Mouse (Mus musculus) mature B cell (primary cell): Measurements from ENCODE around the gene Psmd4.
"Not testable (repeated sequence)": the region's sequence is repeated elsewhere in the genome, so short reads cannot be mapped to it uniquely, and the experiment has no call there.

Source experiments
- in situ Hi-C: fragments of 300-500 bp; cut with MboI; formaldehyde crosslinking; loops from 2 replicates; pipeline ENCODE4 v1.14.3; 2019

Psmd4 gene

GRCm38 (mm10) chr3:95024551-95024950 is 17.9 kb downstream of the Psmd4 start:
- in situ Hi-C loops, result no loop called here

- in situ Hi-C loops, result not testable (repeated sequence)
Measured at GRCm38 (mm10) chr3:95020956-95021355, 21.5 kb downstream of the Psmd4 start.

- in situ Hi-C loops, result no loop called here
Measured at GRCm38 (mm10) chr3:95018741-95019140, 23.7 kb downstream of the Psmd4 start.

- in situ Hi-C loops, result no loop called here
Measured at GRCm38 (mm10) chr3:95016532-95017056, 25.8 kb downstream of the Psmd4 start.

DNA sequence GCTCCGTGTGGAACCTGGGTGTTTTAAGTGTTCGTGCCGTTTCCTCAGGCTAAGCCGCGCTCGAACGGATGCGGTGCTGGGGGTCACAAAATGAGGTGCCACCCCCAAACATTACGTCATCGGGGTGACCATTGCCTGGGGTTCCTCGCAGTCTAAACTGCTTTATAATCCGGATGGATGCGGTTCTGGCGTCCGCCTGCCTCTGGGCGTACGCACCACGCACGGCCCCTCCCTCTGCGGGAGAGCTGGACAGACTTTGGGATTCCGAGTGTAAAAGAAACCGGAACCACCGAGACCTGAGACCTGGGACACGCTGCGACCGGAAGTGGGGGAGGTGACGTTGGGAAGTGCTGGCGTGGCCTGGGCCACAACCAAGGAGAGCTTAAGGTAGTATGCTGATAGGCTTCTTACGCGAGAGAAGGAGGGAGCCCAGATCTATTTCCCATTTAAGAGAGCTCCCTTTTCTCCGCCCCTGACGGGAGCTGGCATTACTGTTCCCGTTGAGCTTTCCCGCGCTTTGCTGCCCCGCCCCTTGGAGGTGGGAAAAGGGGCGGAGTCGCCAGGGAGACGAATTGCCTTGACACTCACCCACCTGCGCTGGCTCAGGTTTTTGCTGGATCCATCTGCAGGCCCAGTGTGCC is 26.4 kb downstream of the Psmd4 start:
- in situ Hi-C loops, result no loop called here

- in situ Hi-C loops, result no loop called here
Measured at GRCm38 (mm10) chr3:95015337-95015872, 27.0 kb downstream of the Psmd4 start, which contains the start of gene Zfp687. TSS of gene Zfp687 (minus strand) at chr3:95015448.

- in situ Hi-C loops, result no loop called here
Measured at GRCm38 (mm10) chr3:95014428-95015151, 27.8 kb downstream of the Psmd4 start.

- in situ Hi-C loops, result no loop called here
Measured at GRCm38 (mm10) chr3:95013699-95014427, 28.6 kb downstream of the Psmd4 start.

- in situ Hi-C loops, result no loop called here
Measured at GRCm38 (mm10) chr3:95012982-95013381, 29.4 kb downstream of the Psmd4 start.

DNA sequence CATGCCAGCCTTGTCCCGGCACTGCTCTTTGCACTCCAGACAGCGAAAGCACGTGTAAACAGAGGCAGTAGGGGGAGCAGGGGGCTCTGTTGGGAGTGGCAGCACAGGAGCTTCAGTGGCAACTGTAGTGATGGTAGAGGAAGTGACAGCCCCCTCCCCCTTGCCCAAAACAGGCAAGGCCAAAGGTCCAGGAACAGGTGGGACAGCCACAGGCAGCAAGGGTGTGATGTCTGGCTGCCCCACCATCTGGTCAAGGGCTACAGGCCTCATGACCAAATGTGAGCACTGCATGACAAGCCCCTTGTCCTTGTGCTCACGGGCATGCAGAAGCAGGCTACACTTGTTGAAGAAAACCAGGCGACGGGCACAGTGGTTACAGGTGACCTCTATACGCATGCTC is 32.0 kb downstream of the Psmd4 start:
- in situ Hi-C loops, result no loop called here

- in situ Hi-C loops, result no loop called here
Measured at GRCm38 (mm10) chr3:95007706-95008105, 34.7 kb downstream of the Psmd4 start.

- in situ Hi-C loops, result no loop called here
Measured at GRCm38 (mm10) chr3:95005651-95006050, 36.8 kb downstream of the Psmd4 start.

GRCm38 (mm10) chr3:95003273-95003672 is 39.1 kb downstream of the Psmd4 start:
- in situ Hi-C loops, result loop anchor here (5.0 kb wide), 1 partner anchor 46 kb away; no protein-coding TSS in a partner anchor

GRCm38 (mm10) chr3:95002569-95002968 is 39.8 kb downstream of the Psmd4 start:
- in situ Hi-C loops, result loop anchor here (5.0 kb wide), 1 partner anchor 45 kb away; no protein-coding TSS in a partner anchor

- in situ Hi-C loops, result no loop called here
Measured at GRCm38 (mm10) chr3:94996946-94997345, 45.5 kb downstream of the Psmd4 start.

DNA sequence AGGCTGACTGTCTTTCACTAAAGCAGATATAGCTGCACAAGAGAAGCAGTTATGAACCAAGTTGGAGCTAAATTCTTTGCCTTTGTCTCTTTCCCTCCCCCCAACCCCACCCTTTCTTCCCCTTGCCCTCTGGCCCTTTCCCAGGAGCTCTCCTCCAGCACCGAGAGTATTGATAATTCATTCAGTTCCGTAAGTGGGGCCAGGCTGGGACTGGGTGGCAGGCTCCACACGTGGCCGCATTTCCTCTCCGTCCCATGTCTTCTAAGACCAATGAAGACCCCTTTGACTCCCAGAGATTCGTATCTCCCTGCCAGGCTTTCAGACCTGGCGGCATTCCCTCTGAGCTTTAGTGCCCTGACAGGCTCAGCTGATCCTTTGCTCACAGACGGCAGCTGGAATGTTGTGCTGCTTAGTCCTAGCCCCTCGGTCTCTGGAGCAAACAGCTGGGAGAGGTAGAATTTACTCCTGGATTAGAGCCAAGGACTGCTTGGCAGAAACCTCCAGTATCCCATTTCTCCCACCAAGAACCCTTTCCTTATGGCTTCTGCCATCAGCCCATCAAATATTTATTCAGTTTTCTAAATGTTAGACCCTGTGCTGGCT is 53.2 kb downstream of the Psmd4 start:
- in situ Hi-C loops, result no loop called here

- in situ Hi-C loops, result no loop called here
Measured at GRCm38 (mm10) chr3:94987578-94987977, 54.8 kb downstream of the Psmd4 start.

- in situ Hi-C loops, result no loop called here
Measured at GRCm38 (mm10) chr3:94985513-94985912, 56.9 kb downstream of the Psmd4 start.

DNA sequence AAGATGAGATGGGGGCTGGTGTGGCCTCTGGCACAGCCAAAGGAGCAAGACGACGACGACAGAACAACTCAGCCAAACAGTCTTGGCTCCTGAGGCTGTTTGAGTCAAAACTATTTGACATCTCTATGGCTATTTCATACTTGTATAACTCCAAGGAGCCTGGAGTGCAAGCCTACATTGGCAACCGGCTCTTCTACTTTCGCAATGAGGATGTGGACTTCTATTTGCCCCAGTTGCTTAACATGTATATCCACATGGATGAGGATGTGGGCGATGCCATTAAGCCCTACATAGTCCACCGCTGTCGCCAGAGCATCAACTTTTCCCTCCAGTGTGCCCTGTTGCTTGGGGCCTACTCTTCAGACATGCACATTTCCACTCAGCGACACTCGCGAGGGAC is 58.1 kb downstream of the Psmd4 start:
- in situ Hi-C loops, result no loop called here
